Mouse (Mus musculus) lung, embryonic 16.5 days (tissue): ENCODE measurements around the gene Nup43. TPM values are rescaled to one million over a fixed set of nuclear protein-coding genes. Genes with fewer than 3 reads are reported as not detected.
"Not testable (repeated sequence)": the region's sequence is repeated elsewhere in the genome, so short reads cannot be mapped to it uniquely, and the experiment has no call there.

Source experiments
- ATAC-seq: fragments of 200-750 bp; cut with Nextera tagmentation; 2 replicates; pipeline ENCODE4 v1.8.0; 2017; ENCODE audit warnings: low read depth, mild to moderate bottlenecking, moderate library complexity
- H3K27ac ChIP-seq: fragments of 300-500 bp; sonication (generic); 2 replicates; pipeline ENCODE4 v1.5.1; 2014; ENCODE audit warnings: mild to moderate bottlenecking, control low read depth, low read length
- H3K27me3 ChIP-seq: fragments of 300-500 bp; sonication (generic); 2 replicates; pipeline ENCODE4 v1.6.1; 2014; ENCODE audit warnings: low read depth, low read length, mixed read lengths; ENCODE audit not compliant: control insufficient read depth, insufficient read depth
- H3K36me3 ChIP-seq: fragments of 300-500 bp; sonication (generic); 2 replicates; pipeline ENCODE4 v1.6.1; 2014; ENCODE audit warnings: low read length; ENCODE audit not compliant: control insufficient read depth, insufficient read depth
- H3K4me1 ChIP-seq: fragments of 300-500 bp; sonication (generic); replicated peaks from 2 replicates; pipeline ENCODE4 v1.6.1; 2014; ENCODE audit warnings: low read length, mixed read lengths; ENCODE audit not compliant: control insufficient read depth, insufficient read depth
- H3K4me2 ChIP-seq: fragments of 300-500 bp; sonication (generic); 2 replicates; pipeline ENCODE4 v1.6.1; 2014; ENCODE audit warnings: low read depth, low read length, control low read depth
- H3K4me3 ChIP-seq: fragments of 300-500 bp; sonication (generic); 2 replicates; pipeline ENCODE4 v1.5.1; 2014; ENCODE audit warnings: mild to moderate bottlenecking, low read length, control low read depth
- H3K9ac ChIP-seq: fragments of 300-500 bp; sonication (generic); 2 replicates; pipeline ENCODE4 v1.6.1; 2014; ENCODE audit warnings: low read length, control low read depth
- H3K9me3 ChIP-seq: fragments of 300-500 bp; sonication (generic); 2 replicates; pipeline ENCODE4 v1.6.1; 2016; ENCODE audit warnings: low read length; ENCODE audit not compliant: control insufficient read depth
- WGBS: fragments of 180-500 bp; shearing (Covaris S2); extraction: QIAGEN DNeasy Blood & Tissue Kit; methylation state at CpG from one replicate; pipeline ENCODE4 v1.1.7; 2014; 5-methylcytosine and 5-hydroxymethylcytosine counted together
- polyA plus RNA-seq: library from polyadenylated mRNA; unstranded; fragments of >200 nt; fragmentation: Nextera tagmentation; extraction: Ambion mirVana; gene quantifications from 2 replicates; pipeline ENCODE4 v1.2.1, GENCODE M21; 2015

Gene Nup43
- polyA plus RNA-seq, result 46.4 and 47.4 TPM in 2 replicates

DNA sequence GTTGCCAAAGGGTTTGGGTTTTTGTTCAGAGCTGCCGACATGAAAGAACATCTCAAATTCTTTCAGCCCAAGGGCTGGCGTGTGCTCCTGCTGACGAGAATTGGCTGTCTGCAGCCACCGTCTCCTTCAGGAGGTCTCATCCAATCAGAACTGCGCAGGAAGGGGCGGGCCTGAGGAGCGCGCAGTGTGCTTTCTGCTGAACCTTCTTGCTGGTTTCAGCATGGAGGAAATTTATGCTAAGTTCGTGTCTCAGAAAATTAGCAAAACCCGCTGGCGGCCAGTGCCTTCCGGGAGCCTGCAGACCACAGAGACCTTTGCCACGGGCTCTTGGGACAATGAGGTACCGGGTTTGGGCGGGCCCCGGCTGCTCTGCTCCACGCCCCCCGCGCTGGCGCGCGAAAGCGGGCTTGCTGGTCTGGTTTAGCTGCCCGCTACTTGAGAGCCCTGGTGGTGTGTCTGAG lies at the start of gene Nup43:
Gene Nup43, plus strand, starts transcription at position 162 of the 461 bp plus-strand sequence.
- ATAC-seq, result peak; percentile 85
- H3K27me3 ChIP-seq, result no peaks in the 10 kb centered on the region
- H3K36me3 ChIP-seq, result peaks cover 8% of the 10 kb centered on the region
- peak within 1 kb of the TSS; percentile 81 for H3K4me3 ChIP-seq
- H3K4me2 ChIP-seq, result peak within 1 kb of the TSS; percentile 63
- H3K9me3 ChIP-seq, result no peaks in the 10 kb centered on the region
- H3K9ac ChIP-seq, result peak within 1 kb of the TSS; percentile 82
- WGBS, result 0% methylated on average over 24 of the region's 24 CpGs
- peaks cover 15% of the 10 kb centered on the region for H3K4me1 ChIP-seq
- peak within 1 kb of the TSS; percentile 79 for H3K27ac ChIP-seq

DNA sequence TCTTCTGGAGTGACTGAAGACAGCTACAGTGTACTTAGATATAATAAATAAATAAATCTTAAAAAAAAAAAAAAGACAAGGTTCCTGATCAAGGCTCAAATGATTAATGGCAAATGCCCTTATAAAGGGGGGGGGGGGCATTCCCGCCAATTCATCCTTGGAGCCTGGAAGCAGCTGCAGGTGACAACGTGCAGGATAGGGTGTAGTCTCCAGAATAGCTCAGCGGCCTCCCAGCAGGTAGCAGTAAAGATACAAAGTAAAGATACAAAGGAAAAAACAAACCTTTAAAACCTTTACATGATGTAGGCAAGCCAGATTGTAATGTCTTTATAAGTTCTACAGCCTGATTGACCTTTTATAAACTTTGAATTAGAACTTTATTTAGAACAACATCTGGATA lies 49.7 kb upstream of the Nup43 start:
- H3K4me3 ChIP-seq, H3K4me2 ChIP-seq, H3K27ac ChIP-seq, H3K4me1 ChIP-seq, ATAC-seq, H3K27me3 ChIP-seq, H3K9ac ChIP-seq, H3K9me3 ChIP-seq, H3K36me3 ChIP-seq: not testable (repeated sequence)
- WGBS, result 57% methylated on average over 3 of the region's 3 CpGs

DNA sequence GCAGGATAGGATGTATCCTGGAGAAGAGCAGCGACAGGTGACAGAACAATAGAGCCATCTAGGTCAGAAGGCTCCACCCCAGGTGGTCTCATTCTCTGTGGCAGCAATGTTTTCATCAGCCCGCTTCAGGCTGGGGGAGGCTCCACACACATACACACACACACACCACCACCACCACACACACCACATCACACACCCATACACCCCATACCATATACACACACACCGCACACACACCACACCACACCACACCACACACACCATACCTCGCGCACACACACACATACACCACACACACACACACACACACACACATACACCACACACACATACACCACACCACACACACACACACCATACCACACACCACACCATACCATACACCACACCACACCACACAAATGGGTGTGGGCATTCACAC lies 47.5 kb upstream of the Nup43 start:
- ATAC-seq, result no peak

DNA sequence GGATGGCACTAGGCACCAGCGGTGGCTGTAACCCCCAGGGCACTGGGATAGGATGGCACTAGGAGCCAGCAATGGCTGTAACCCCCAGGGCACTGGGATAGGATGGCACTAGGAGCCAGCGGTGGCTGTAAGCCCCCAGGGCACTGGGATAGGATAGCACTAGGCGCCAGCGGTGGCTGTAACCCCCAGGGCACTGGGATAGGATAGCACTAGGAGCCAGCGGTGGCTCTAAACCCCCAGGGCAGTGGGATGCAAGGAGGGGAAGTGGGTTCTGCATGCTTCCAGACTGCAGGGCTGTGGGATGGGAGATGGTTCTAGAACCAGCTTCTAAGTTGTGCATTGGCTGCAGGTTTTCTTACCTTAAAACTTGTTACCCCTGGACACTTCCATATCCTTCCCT lies 46.6 kb upstream of the Nup43 start:
- Histone ChIP-seq H3K9ac (no peak overlapping the region), H3K9me3 (no peaks in the 10 kb centered on the region), H3K27ac (no peak overlapping the region), H3K27me3 (no peaks in the 10 kb centered on the region), H3K36me3 (no peaks in the 10 kb centered on the region), H3K4me3 (no peak overlapping the region), H3K4me1 (no peaks in the 10 kb centered on the region), H3K4me2 (no peak overlapping the region)
- 76% methylated on average over 5 of the region's 5 CpGs for WGBS
- ATAC-seq, result no peak

More for the DNA sequence above, 47.5 kb upstream of the Nup43 start:
- Histone ChIP-seq H3K27ac (no peak overlapping the region), H3K4me2 (no peak overlapping the region), H3K9ac (no peak overlapping the region), H3K36me3 (no peaks in the 10 kb centered on the region), H3K4me3 (no peak overlapping the region), H3K4me1 (no peaks in the 10 kb centered on the region), H3K27me3 (no peaks in the 10 kb centered on the region), H3K9me3 (peaks cover under 1% of the 10 kb centered on the region; the same call in 1 of the 2 replicates)
- 94% methylated on average over 5 of the region's 5 CpGs for WGBS

DNA sequence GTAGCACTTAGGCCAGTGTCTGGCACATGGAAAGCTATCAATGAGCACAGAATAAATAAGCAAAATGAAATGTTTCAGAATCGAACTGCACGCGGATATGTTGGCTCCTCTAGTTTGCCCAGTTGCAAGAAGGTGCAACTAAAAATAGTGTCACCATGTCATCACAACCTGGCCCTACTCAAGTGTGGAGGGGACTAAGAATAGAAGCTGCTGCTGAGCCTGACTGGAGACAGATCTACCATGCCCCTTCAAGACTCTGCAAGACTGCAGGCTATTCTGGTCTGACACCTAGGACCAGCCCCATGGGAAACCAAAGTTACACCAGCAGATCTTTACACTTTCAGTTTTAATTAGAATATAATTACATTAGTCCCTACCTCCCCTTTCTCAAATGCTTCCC lies 44.9 kb upstream of the Nup43 start:
- no peaks in the 10 kb centered on the region for H3K27me3 ChIP-seq
- no peak overlapping the region for H3K27ac ChIP-seq
- H3K4me1 ChIP-seq, result no peaks in the 10 kb centered on the region
- no peak overlapping the region for H3K4me3 ChIP-seq
- H3K36me3 ChIP-seq, result no peaks in the 10 kb centered on the region
- no peaks in the 10 kb centered on the region for H3K9me3 ChIP-seq
- WGBS, result 77% methylated on average over 3 of the region's 3 CpGs
- ATAC-seq, result no peak
- H3K4me2 ChIP-seq, result no peak overlapping the region
- no peak overlapping the region for H3K9ac ChIP-seq

DNA sequence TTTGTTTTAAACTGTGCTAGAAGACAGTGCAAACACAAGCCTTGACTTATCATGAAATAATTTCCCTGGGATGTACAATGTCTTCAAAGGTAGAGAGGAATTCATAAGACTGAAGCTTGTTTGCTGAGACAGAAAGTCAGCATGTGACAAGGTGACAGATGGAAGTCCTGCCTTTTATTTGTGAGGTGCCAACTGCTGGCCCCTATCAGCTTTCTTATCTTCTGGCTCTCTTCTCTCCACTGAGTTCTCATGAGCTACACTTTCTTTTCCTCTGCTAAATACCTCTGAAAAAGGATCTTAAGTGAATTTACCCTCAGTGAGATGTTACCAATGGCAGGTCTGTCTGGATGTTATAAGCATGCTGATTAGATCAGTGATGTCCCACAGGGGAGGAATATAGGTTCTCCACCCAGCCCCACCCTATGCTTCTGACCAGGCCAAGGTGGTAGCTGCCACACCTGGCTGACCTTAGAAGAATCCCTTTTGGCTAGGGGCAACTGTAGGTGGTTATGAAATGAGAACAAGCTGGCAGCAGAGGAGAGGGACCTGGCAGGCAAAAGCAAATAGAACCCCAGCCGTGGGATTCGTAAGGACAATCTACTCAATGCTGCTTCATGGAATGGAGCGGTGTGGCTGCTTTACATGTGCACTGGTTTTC lies 43.3 kb upstream of the Nup43 start:
- 82% methylated on average over 3 of the region's 3 CpGs for WGBS
- no peaks in the 10 kb centered on the region for H3K4me1 ChIP-seq
- H3K27me3 ChIP-seq, result no peaks in the 10 kb centered on the region

DNA sequence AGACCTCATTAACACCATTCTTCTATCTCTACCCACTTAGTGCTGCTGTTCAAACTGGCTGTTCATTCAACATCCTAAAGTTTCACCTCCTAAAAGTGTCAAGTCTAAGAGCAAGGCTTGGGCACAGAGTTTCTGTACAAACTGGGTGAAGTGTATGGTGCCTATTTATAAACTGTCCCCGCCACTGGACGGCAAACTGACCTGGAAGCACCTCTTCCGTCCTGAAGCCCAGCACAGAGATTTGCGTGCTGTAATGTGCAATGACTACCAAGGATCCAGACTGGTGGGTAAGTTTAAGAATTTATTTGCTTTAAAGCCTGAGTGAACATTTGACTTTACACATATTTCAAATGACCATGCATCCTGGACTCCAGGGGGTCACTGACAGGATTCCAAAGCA lies 38.2 kb upstream of the Nup43 start:
- Histone ChIP-seq H3K27ac (no peak overlapping the region), H3K9ac (no peak overlapping the region), H3K4me1 (no peaks in the 10 kb centered on the region), H3K9me3 (no peaks in the 10 kb centered on the region), H3K4me2 (no peak overlapping the region), H3K27me3 (no peaks in the 10 kb centered on the region), H3K36me3 (peaks cover 9% of the 10 kb centered on the region), H3K4me3 (no peak overlapping the region)
- 89% methylated on average over 4 of the region's 4 CpGs for WGBS
- no peak for ATAC-seq

More for the DNA sequence above, 43.3 kb upstream of the Nup43 start:
- Histone ChIP-seq H3K4me2 (no peak overlapping the region), H3K9me3 (no peaks in the 10 kb centered on the region), H3K27ac (no peak overlapping the region), H3K9ac (no peak overlapping the region), H3K36me3 (no peaks in the 10 kb centered on the region), H3K4me3 (no peak overlapping the region)
- no peak for ATAC-seq

DNA sequence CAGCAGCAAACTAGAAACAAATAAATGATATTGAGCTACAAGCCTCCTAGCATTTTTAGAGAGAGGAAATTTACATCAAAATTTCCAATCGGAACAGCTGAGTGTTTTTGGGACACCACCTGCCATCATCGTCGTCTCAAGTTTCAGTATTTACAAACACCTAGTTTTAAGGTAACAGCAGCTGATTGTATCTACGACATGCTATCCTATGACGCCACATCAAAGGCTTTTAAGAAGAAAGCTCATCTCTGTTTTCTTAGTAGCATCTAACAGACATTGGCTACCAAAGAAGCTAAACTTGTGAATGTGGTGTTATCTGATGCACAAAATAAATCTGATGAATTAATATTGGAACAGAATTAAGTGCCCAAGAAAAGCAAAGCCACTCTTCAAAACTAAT lies 37.0 kb upstream of the Nup43 start:
- H3K4me3 ChIP-seq, result no peak overlapping the region
- 82% methylated on average over 5 of the region's 5 CpGs for WGBS
- H3K27me3 ChIP-seq, result no peaks in the 10 kb centered on the region
- H3K9me3 ChIP-seq, result no peaks in the 10 kb centered on the region
- H3K4me1 ChIP-seq, result no peaks in the 10 kb centered on the region
- H3K4me2 ChIP-seq, result no peak overlapping the region
- H3K9ac ChIP-seq, result no peak overlapping the region
- no peak overlapping the region for H3K27ac ChIP-seq
- peaks cover 9% of the 10 kb centered on the region for H3K36me3 ChIP-seq
- ATAC-seq, result no peak

DNA sequence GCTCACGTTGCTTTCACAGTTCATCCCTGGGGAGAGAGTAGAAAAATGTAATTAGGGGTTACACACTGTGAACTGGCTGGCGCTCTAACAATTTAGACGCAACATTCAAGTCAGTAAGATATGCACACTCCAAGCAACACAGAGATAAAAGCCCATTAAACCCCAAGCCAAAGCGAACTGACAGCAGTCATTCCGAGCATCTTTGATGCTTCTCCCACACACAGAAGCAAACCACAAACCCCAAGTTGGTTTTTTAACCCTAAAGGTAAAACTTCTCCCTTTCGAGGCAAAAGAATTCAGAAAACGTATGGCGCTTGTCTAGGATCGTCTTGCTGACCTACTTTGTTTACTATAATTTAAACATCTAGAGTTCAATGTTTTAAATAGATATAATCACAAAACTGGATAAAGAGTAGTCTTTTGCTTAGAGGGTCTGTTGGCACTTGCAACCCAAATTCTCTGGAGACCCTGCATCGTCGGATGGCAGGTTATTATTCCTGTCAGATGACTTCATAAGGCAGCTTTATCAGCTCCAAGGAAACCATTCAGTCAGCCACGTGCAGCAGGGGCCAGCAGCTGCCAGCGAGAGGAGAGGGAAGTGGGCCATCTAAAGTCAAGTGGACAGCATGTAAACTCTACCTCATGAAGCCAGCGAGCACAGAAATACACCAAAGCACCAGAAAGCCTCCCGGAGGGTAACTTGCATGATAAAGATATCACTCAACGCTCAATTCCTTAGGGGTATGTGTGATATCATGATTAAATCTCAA lies 36.2 kb upstream of the Nup43 start:
- H3K4me1 ChIP-seq, result no peaks in the 10 kb centered on the region

More for the DNA sequence above, 36.2 kb upstream of the Nup43 start:
- H3K9me3 ChIP-seq, result no peaks in the 10 kb centered on the region
- ATAC-seq, result no peak
- no peaks in the 10 kb centered on the region for H3K27me3 ChIP-seq
- H3K4me3 ChIP-seq, result no peak overlapping the region
- H3K36me3 ChIP-seq, result peaks cover 9% of the 10 kb centered on the region
- H3K27ac ChIP-seq, result no peak overlapping the region
- no peak overlapping the region for H3K9ac ChIP-seq
- WGBS, result 58% methylated on average over 16 of the region's 16 CpGs
- H3K4me2 ChIP-seq, result no peak overlapping the region
